In the genomic region with DNA sequence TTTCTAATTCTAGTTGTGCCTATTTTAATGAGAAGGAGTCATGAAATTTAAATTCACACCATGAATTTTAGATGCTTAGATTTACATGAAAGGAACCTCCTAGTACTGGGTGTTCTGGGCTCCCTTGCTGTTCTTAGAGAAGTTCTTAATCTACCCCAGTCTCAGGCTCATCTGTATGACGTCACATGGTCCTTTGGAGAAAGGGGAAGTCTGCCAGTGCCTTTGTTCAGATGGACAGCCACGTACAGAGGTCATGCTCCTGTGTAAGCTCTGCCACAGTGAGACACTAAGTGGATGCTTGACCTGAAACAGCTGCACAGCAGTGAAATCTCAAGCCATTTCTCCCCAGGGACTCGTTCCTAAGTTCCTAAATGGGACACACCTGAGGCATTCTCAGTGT, we compare ENCODE assay signal across 30 mouse cellular contexts. TPM values are rescaled to one million over a fixed set of nuclear protein-coding genes. Genes with fewer than 3 reads are reported as not detected.
DNase-seq lines count a peak whose midpoint lies in the region; ATAC-seq lines count a peak whose summit lies in the region.
"Had no signal": no experiment of that assay in that cellular context is flagged by ENCODE, and none has a peak within 500 bp of the region (broad histone marks: within the 10 kb centered on the region; RNA-seq: fewer than 3 reads in every experiment).

No protein-coding gene starts in this region.

- ATAC-seq in hematopoietic stem cell, adult 5-6 weeks (replicated peaks in 1 of 2; ENCODE audit: insufficient read depth in 1 of 2, low FRiP score in 2 of 2, low TSS enrichment in 1 of 2, low read depth in 1 of 2, poor library complexity in 2 of 2, severe bottlenecking in 2 of 2): peak; percentile 81 to 86
- ATAC-seq in midbrain, embryonic 11.5 days (ENCODE audit: low FRiP score): no peak
- ATAC-seq: activated CD4-positive, CD25-positive, alpha-beta regulatory T cell, adult 4 months; forebrain, embryonic 13.5 days; hindbrain, postnatal 0 days; intestine, postnatal 0 days; liver, embryonic 12.5 days; Patski had no signal

- peaks cover 14% of the 10 kb centered on the region for H3K36me3 ChIP-seq in midbrain, embryonic 11.5 days (ENCODE audit: control insufficient read depth, insufficient read depth, low read length)

- no peak overlapping the region for H3K9ac ChIP-seq in midbrain, embryonic 11.5 days (ENCODE audit: low read length)
- H3K9ac ChIP-seq: embryonic facial prominence, embryonic 12.5 days; forebrain, embryonic 13.5 days; liver, embryonic 12.5 days; lung, embryonic 14.5 days had no signal

- H3K9me3 ChIP-seq in midbrain, embryonic 11.5 days (ENCODE audit: control insufficient read depth, low read length): no peaks in the 10 kb centered on the region
- H3K9me3 ChIP-seq: embryonic facial prominence, embryonic 12.5 days; forebrain, embryonic 13.5 days; liver, embryonic 12.5 days; midbrain, embryonic 10.5 days had no signal

- H3K27me3 ChIP-seq in midbrain, embryonic 11.5 days (ENCODE audit: control insufficient read depth, insufficient read depth, low read length): no peaks in the 10 kb centered on the region
- H3K27me3 ChIP-seq: embryonic facial prominence, embryonic 12.5 days; forebrain, embryonic 13.5 days; liver, embryonic 12.5 days; Patski had no signal

- H3K4me3 ChIP-seq in midbrain, embryonic 11.5 days (ENCODE audit: low read depth, low read length): no peak overlapping the region
- H3K4me3 ChIP-seq: embryonic facial prominence, embryonic 12.5 days; erythroblast, embryonic 14.5 days; forebrain, embryonic 13.5 days; heart, adult 2 months; left cerebral cortex, adult 2 months; liver, embryonic 12.5 days; midbrain, embryonic 10.5 days had no signal

- H3K4me1 ChIP-seq in midbrain, embryonic 11.5 days (ENCODE audit: control insufficient read depth, insufficient read depth, low read length): no peaks in the 10 kb centered on the region
- H3K4me1 ChIP-seq: embryonic facial prominence, embryonic 12.5 days; forebrain, embryonic 13.5 days; midbrain, embryonic 10.5 days had no signal

- peak; percentile 2 for DNase-seq in embryo, embryonic 11 days
- no peak for DNase-seq in embryo, embryonic 10 days (ENCODE audit: low spot score)
- peak; percentile 44 for DNase-seq in lung, postnatal 36 days
- DNase-seq in lung, postnatal 4 days: no peak
- no peak for DNase-seq in cerebellum, postnatal 14 days
- DNase-seq in midbrain, embryonic 11.5 days (ENCODE audit: low spot score, missing footprints): no peak
- DNase-seq in right cerebral cortex, postnatal 14 days: no peak
- DNase-seq: adrenal gland, postnatal 10 days; cerebellum, adult 11 months; cerebellum, postnatal 25 days; heart, adult 2 months; heart, postnatal 36 days; lung, embryonic 14.5 days; thymus, postnatal 4 days had no signal

- H3K4me2 ChIP-seq in midbrain, embryonic 11.5 days: no peak overlapping the region
- H3K4me2 ChIP-seq: embryonic facial prominence, embryonic 12.5 days; forebrain, embryonic 13.5 days; liver, embryonic 12.5 days; lung, embryonic 14.5 days had no signal

- H3K27ac ChIP-seq in midbrain, embryonic 11.5 days (ENCODE audit: low read depth, low read length): no peak overlapping the region
- H3K27ac ChIP-seq: embryonic facial prominence, embryonic 12.5 days; forebrain, embryonic 13.5 days; heart, adult 2 months; hindbrain, postnatal 0 days; left cerebral cortex, adult 2 months; liver, embryonic 12.5 days; midbrain, embryonic 10.5 days had no signal

- 57% methylated on average over 3 of the region's 3 CpGs for WGBS in midbrain, embryonic 11.5 days

RNA-seq across cellular contexts. Expression of gene Gm21958, which starts 4.8 kb away (rescaled TPM):
- total RNA-seq in hematopoietic stem cell, adult 5-6 weeks (2017): not detected in 2 replicates
- polyA plus RNA-seq in midbrain, embryonic 11.5 days (2014; fragmentation: Nextera tagmentation; extraction: Ambion mirVana): 0.61 TPM in 1 of 2 replicates, not detected in the other
- total RNA-seq: adrenal gland, postnatal 10 days; gastrocnemius, adult 8-10 months; heart, adult 2 months; heart, postnatal 36 days; hindbrain, postnatal 0 days; layer of hippocampus, adult 18-20 months; left cerebral cortex, adult 2 months had no signal
- polyA plus RNA-seq: erythroblast, embryonic 14.5 days; forebrain, embryonic 13.5 days; frontal cortex, adult 2 months; heart, adult 2 months; hindbrain, postnatal 0 days; intestine, postnatal 0 days; kidney, embryonic 16.5 days; liver, embryonic 12.5 days; small intestine, adult 2 months had no signal

RNA-seq across cellular contexts. Expression of gene Exosc8, which starts 16.2 kb away (rescaled TPM):
- 148 and 163 TPM in 2 replicates for total RNA-seq in hematopoietic stem cell, adult 5-6 weeks (2017)
- 147 and 155 TPM in 2 replicates for polyA plus RNA-seq in midbrain, embryonic 11.5 days (2014; fragmentation: Nextera tagmentation; extraction: Ambion mirVana)

RNA-seq across cellular contexts. Expression of gene Alg5, which starts 16.4 kb away (rescaled TPM):
- total RNA-seq in hematopoietic stem cell, adult 5-6 weeks (2017): 21.0 and 36.6 TPM in 2 replicates
- 40.5 and 46.4 TPM in 2 replicates for polyA plus RNA-seq in midbrain, embryonic 11.5 days (2014; fragmentation: Nextera tagmentation; extraction: Ambion mirVana)
- polyA plus RNA-seq: erythroblast, embryonic 14.5 days had no signal

RNA-seq across cellular contexts. Expression of gene Supt20, which starts 26.3 kb away (rescaled TPM):
- total RNA-seq in hematopoietic stem cell, adult 5-6 weeks (2017): 112 and 116 TPM in 2 replicates
- 117 and 129 TPM in 2 replicates for polyA plus RNA-seq in midbrain, embryonic 11.5 days (2014; fragmentation: Nextera tagmentation; extraction: Ambion mirVana)

RNA-seq across cellular contexts. Expression of gene Smad9, which starts 36.4 kb away (rescaled TPM):
- not detected in 2 replicates for total RNA-seq in hematopoietic stem cell, adult 5-6 weeks (2017)
- 0.07 and 0.27 TPM in 2 replicates for polyA plus RNA-seq in midbrain, embryonic 11.5 days (2014; fragmentation: Nextera tagmentation; extraction: Ambion mirVana)
- polyA plus RNA-seq: activated CD4-positive, CD25-positive, alpha-beta regulatory T cell, adult 4 months; erythroblast, embryonic 14.5 days had no signal

Comparison
In these comparisons a context has a peak if more than half of its experiments do, and no peak if none do; other contexts are left out.
1. DNase-seq: peak in embryo, embryonic 11 days (single experiment) and lung, postnatal 36 days (single experiment); none in embryo, embryonic 10 days (single experiment), lung, postnatal 4 days (0 of 2), cerebellum, postnatal 14 days (0 of 2), midbrain, embryonic 11.5 days (single experiment) and right cerebral cortex, postnatal 14 days (single experiment).